Mouse (Mus musculus): ENCODE results near the gene Swsap1. TPM values are rescaled to one million over a fixed set of nuclear protein-coding genes. Genes with fewer than 3 reads are reported as not detected.

Gene Swsap1
- total RNA-seq, 4 experiments from 2014 or later = 13.2 to 15.0 (median 14.8) TPM

- DNase-seq (ENCODE audit: low spot score in 2 of 2) = peak; percentile 55 to 83
Observed at GRCm38 (mm10) chr9:21962416-21963059, 7.0 kb downstream of the Swsap1 start.

- DNase-seq (ENCODE audit: low spot score in 2 of 2) = no peak
Observed at GRCm38 (mm10) chr9:21963417-21963816, 7.9 kb downstream of the Swsap1 start, which contains the start of gene Epor. Epor (minus strand) TSS chr9:21963506.

- DNase-seq (ENCODE audit: low spot score in 2 of 2) = no peak
Observed at GRCm38 (mm10) chr9:21968883-21969282, 13.3 kb downstream of the Swsap1 start.

GRCm38 (mm10) chr9:21969304-21969703 lies 13.7 kb downstream of the Swsap1 start:
- DNase-seq (ENCODE audit: low spot score in 2 of 2) = no peak

GRCm38 (mm10) chr9:21976626-21977175 lies 21.1 kb downstream of the Swsap1 start:
- DNase-seq (ENCODE audit: low spot score in 2 of 2) = no peak

GRCm38 (mm10) chr9:21977331-21977730 lies 21.8 kb downstream of the Swsap1 start:
- no peak for DNase-seq (ENCODE audit: low spot score in 2 of 2)

GRCm38 (mm10) chr9:21977972-21978371 lies 22.4 kb downstream of the Swsap1 start:
- no peak for DNase-seq (ENCODE audit: low spot score in 2 of 2)

- DNase-seq (ENCODE audit: low spot score in 2 of 2) = no peak
Observed at GRCm38 (mm10) chr9:21978398-21979128, 23.0 kb downstream of the Swsap1 start.

GRCm38 (mm10) chr9:21983911-21984310 lies 28.4 kb downstream of the Swsap1 start:
- DNase-seq (ENCODE audit: low spot score in 2 of 2) = no peak

- DNase-seq (ENCODE audit: low spot score in 2 of 2) = no peak
Observed at GRCm38 (mm10) chr9:21987592-21988342, 32.2 kb downstream of the Swsap1 start.

GRCm38 (mm10) chr9:21988421-21989101 lies 33.0 kb downstream of the Swsap1 start:
- no peak for DNase-seq (ENCODE audit: low spot score in 2 of 2)

GRCm38 (mm10) chr9:21989230-21990110 lies 33.9 kb downstream of the Swsap1 start, which contains the start of gene Rgl3:
Rgl3 (minus strand) TSS chr9:21989446.
- DNase-seq (ENCODE audit: low spot score in 2 of 2) = no peak

- DNase-seq (ENCODE audit: low spot score in 2 of 2) = no peak
Observed at GRCm38 (mm10) chr9:21992227-21992626, 36.7 kb downstream of the Swsap1 start.

GRCm38 (mm10) chr9:21996178-21996867 lies 40.8 kb downstream of the Swsap1 start:
- no peak for DNase-seq (ENCODE audit: low spot score in 2 of 2)

- no peak for DNase-seq (ENCODE audit: low spot score in 2 of 2)
Observed at GRCm38 (mm10) chr9:22000296-22000695, 44.7 kb downstream of the Swsap1 start.

- DNase-seq (ENCODE audit: low spot score in 2 of 2) = no peak
Observed at GRCm38 (mm10) chr9:22001633-22002032, 46.1 kb downstream of the Swsap1 start.

GRCm38 (mm10) chr9:22002194-22003162 lies 46.9 kb downstream of the Swsap1 start, which contains the start of the genes Ccdc151 and Prkcsh:
Ccdc151 (minus strand) TSS chr9:22002634.
Prkcsh (plus strand) TSS chr9:22002806.
- peak; percentile 97 to 100 for DNase-seq (ENCODE audit: low spot score in 2 of 2)

GRCm38 (mm10) chr9:22003163-22003554 lies 47.6 kb downstream of the Swsap1 start:
- no peak for DNase-seq (ENCODE audit: low spot score in 2 of 2)

Measured in left cerebral cortex, adult 8-10 months (tissue).